Comparison of ENCODE assay signal across 8 mouse cellular contexts in the genomic region with DNA sequence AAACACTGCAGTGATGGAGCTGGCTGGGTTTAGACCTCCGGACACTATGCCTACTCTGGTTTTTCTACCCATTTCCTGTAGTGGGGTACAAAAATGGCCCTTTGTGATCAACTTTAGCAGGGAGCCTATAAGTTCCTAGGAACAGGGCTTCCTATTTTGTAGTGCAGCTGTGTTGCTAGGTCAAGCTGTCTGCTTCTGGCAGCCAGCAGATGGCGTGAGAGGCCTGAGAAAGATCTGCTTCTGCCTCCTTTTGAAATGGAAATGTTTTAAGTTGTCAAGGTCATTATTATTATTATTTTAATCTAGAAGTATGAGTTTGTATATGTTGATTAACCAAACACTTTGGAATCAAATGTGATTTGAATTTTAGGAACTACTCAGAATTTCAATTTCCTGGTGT. TPM values are rescaled to one million over a fixed set of nuclear protein-coding genes. Genes with fewer than 3 reads are reported as not detected.
DNase-seq lines count a peak whose midpoint lies in the region; TF ChIP-seq lines count a peak whose summit lies in the region.

No protein-coding gene starts in this region.

- peak in 1 of 2 experiments; percentile 44 for DNase-seq in cerebellum, adult 2 months
- DNase-seq in cerebellum, adult 9-11 months: no peak
- DNase-seq in kidney, adult 9 months: peak; percentile 33
- no peak for DNase-seq in kidney, adult 11 months
- DNase-seq in ES-CJ7 (ENCODE audit: low read depth, low spot score): peak; percentile 31
- peak; percentile 45 for DNase-seq in lung, postnatal 36 days
- peak; percentile 15 to 26 for DNase-seq in thymus, postnatal 36 days

- no peaks in the 10 kb centered on the region for H3K27me3 ChIP-seq in cerebellum, adult 2 months (ENCODE audit: control insufficient read depth, insufficient read depth, low read length)

- 33% methylated on average over 2 of the region's 2 CpGs for WGBS in cerebellum, adult 2 months

- H3K4me3 ChIP-seq in cerebellum, adult 2 months (replicated peaks; ENCODE audit: insufficient read depth, low read depth, low read length): no peak overlapping the region
- H3K4me3 ChIP-seq in embryonic fibroblast, embryonic 13.5 days (ENCODE audit: insufficient read depth, low read length): no peak overlapping the region

- H3K27ac ChIP-seq in cerebellum, adult 2 months (ENCODE audit: insufficient read depth, low read length): no peak overlapping the region
- no peak overlapping the region for H3K27ac ChIP-seq in embryonic fibroblast, embryonic 13.5 days (ENCODE audit: insufficient read depth, low read length)

- no peak for TF ChIP-seq POLR2A in cerebellum, adult 2 months (IDR thresholded peaks at IDR 0.05; ENCODE audit: borderline replicate concordance, insufficient read depth, low read length)
- TF ChIP-seq POLR2A in embryonic fibroblast, embryonic 13.5 days (IDR thresholded peaks at IDR 0.05; ENCODE audit: low read depth, low read length): no peak

- TF ChIP-seq CTCF in cerebellum, adult 2 months (IDR thresholded peaks at IDR 0.05; ENCODE audit: borderline replicate concordance, insufficient read depth, low read depth, low read length): peak; percentile 58
- TF ChIP-seq CTCF in embryonic fibroblast, embryonic 13.5 days (IDR thresholded peaks at IDR 0.05; ENCODE audit: borderline replicate concordance, insufficient read depth, low read length): peak; percentile 38; the same call in 1 of the 2 replicates

- H3K4me1 ChIP-seq in cerebellum, adult 2 months (ENCODE audit: control insufficient read depth, insufficient read depth, low read length): no peaks in the 10 kb centered on the region
- no peaks in the 10 kb centered on the region for H3K4me1 ChIP-seq in embryonic fibroblast, embryonic 13.5 days (ENCODE audit: control insufficient read depth, insufficient read depth, low read length)

RNA-seq across cellular contexts. Expression of gene Otud5, which starts 13.4 kb away (rescaled TPM):
- 49.4 and 52.5 TPM in 2 replicates for polyA plus RNA-seq in cerebellum, adult 2 months (2012; rRNA removed)
- 57.5 and 65.0 TPM in 2 replicates for polyA plus RNA-seq in embryonic fibroblast, embryonic 13.5 days (2011; ENCODE audit: insufficient read length, low read depth, missing spikeins)

RNA-seq across cellular contexts. Expression of gene Pim2, which starts 23.5 kb away (rescaled TPM):
- polyA plus RNA-seq in cerebellum, adult 2 months (2012; rRNA removed): 47.9 and 50.5 TPM in 2 replicates
- 4.0 and 4.3 TPM in 2 replicates for polyA plus RNA-seq in embryonic fibroblast, embryonic 13.5 days (2011; ENCODE audit: insufficient read length, low read depth, missing spikeins)

RNA-seq across cellular contexts. Expression of gene Slc35a2, which starts 29.2 kb away (rescaled TPM):
- 40.6 and 46.8 TPM in 2 replicates for polyA plus RNA-seq in cerebellum, adult 2 months (2012; rRNA removed)
- 113 and 123 TPM in 2 replicates for polyA plus RNA-seq in embryonic fibroblast, embryonic 13.5 days (2011; ENCODE audit: insufficient read length, low read depth, missing spikeins)

RNA-seq across cellular contexts. Expression of gene Kcnd1, which starts 32.5 kb away (rescaled TPM):
- 5.9 and 7.6 TPM in 2 replicates for polyA plus RNA-seq in cerebellum, adult 2 months (2012; rRNA removed)
- 5.7 and 7.5 TPM in 2 replicates for polyA plus RNA-seq in embryonic fibroblast, embryonic 13.5 days (2011; ENCODE audit: insufficient read length, low read depth, missing spikeins)

RNA-seq across cellular contexts. Expression of gene Pqbp1, which starts 44.5 kb away (rescaled TPM):
- polyA plus RNA-seq in cerebellum, adult 2 months (2012; rRNA removed): 165 and 174 TPM in 2 replicates
- polyA plus RNA-seq in embryonic fibroblast, embryonic 13.5 days (2011; ENCODE audit: insufficient read length, low read depth, missing spikeins): 90.2 and 103 TPM in 2 replicates

Comparison
In these comparisons a context has a peak if more than half of its experiments do, and no peak if none do; other contexts are left out.
1. DNase-seq: peak in kidney, adult 9 months (single experiment), ES-CJ7 (single experiment), lung, postnatal 36 days (single experiment) and thymus, postnatal 36 days (2 of 2); none in cerebellum, adult 9-11 months (single experiment) and kidney, adult 11 months (single experiment).